Mouse (Mus musculus) adrenal gland, postnatal 10 days (tissue): ENCODE results near the gene Capn3. TPM values are rescaled to one million over a fixed set of nuclear protein-coding genes. Genes with fewer than 3 reads are reported as not detected.
A peak's percentile ranks its signal among the peaks of the same experiment; 100 is the strongest.

Experiments used
- DNase-seq: peaks from one replicate; pipeline ENCODE4 v3.0.0; 2021; ENCODE audit warnings: mixed read lengths
- long read RNA-seq, 2 experiments: library from polyadenylated mRNA; stranded (forward); transcript quantifications; one replicate each; pipeline ENCODE4 v2.0.0; 2021
- total RNA-seq, 2 experiments: library from RNA; stranded (reverse); gene quantifications; 2 replicates each; pipeline ENCODE4 v1.2.3; 2021

Capn3 gene
- total RNA-seq, result 1 to 10 TPM; 4.7 to 6.5 TPM
- long read RNA-seq, experiment 1, partial matches to known transcripts, result 0 of 5 reads
- long read RNA-seq, experiment 1, other reads (novel, unspliced or antisense), result 5 of 5 reads
- long read RNA-seq, experiment 2, partial matches to known transcripts, result 0 of 2 reads
- long read RNA-seq, experiment 2, other reads (novel, unspliced or antisense), result 2 of 2 reads

DNA sequence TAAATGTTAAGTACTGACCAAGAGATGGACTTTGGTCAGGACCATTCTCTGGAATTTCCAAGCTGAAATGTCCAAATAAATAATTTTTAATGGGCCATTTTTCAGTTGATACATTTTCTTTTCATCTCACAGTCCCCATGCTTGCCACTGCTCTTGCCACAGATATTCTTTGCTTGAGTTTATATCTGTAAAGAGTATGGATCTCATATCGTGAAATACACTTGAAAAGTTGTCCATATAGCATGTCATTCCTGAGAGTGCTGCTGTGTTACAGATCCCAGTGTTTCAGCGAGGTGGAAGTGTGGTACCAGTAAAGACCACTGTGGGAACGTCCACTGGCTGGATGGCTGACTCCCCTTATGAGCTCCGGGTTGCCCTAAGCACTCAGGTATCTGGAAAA is at the start of gene Capn3:
Gene Capn3 (plus strand): TSS at position 301 of the 400 bp plus-strand sequence.
- no peak for DNase-seq

DNA sequence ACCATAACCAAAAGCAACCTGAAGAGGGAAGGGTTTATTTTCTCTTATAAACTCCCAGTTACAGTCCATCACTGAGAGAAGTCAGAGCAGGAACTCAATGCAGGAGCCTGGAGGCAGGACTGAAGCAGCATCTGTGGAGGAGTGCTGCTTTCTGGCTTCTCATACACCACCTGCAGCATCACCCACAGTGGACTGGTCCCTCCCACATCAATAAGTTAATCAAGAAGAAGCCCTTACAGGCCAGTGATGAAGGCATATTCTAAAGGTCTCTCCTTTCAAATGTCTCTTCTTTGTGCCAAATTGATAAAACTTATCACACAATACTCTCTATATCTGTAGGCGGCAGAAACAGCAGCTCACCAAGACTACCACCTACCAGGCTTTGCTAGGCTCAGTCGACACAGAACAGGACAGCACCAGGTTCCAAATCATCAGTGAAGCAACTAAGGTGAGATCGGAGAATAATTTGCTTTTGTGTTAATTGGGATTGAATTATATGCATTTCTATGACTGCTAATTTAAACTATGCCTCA is 44.7 kb upstream of the Capn3 start:
- DNase-seq, result no peak

DNA sequence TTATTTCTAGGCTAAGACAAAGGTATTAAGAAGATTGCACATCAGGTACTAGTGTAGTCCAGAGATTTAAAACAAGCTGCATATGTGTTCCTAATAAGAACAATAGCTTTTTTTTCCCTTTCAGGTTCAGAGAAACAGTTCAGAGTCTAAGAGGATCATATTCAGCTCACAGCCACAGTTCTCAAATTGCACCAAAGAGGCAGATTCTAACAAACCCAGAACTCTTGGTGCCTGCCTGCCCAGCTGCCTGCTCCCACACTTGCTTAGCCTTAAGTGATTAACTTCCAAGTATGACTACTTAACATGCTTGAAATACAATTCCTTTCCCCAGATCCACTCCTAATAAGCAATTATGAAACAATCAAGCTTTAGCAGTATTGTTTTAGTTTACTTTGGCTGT is 41.7 kb upstream of the Capn3 start:
- DNase-seq, result no peak

DNA sequence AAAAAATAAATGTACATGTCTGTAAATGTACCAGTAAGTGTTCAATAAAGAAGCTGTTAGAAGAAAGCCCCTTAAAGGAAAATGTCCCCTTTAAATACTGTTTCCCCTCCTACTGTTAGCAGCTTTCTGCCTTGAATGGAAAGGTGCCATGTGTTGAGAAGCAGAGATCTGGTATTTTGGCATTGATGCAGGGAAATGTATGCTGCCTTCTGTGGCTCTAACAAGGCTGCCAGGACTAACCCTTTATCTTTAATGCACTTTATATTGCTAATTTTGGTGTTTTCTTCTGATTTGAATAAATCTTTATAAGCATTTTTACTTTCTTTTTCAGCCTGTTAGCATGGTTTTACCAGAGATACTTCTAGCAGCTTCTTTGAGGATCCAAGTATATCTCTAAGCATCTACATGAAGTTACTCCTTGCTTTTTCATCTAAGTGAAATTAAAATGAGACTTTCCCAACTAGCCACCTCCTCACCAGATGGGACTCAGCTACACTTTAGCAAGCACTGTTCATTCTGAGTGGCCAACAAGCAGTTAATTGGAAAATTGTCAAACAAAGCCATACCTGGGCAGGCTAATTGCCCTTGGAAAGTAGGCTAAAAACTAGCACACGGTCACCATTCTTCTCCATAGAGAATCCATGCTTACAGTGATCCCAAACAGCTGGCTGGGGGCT is 40.9 kb upstream of the Capn3 start:
- no peak for DNase-seq

DNA sequence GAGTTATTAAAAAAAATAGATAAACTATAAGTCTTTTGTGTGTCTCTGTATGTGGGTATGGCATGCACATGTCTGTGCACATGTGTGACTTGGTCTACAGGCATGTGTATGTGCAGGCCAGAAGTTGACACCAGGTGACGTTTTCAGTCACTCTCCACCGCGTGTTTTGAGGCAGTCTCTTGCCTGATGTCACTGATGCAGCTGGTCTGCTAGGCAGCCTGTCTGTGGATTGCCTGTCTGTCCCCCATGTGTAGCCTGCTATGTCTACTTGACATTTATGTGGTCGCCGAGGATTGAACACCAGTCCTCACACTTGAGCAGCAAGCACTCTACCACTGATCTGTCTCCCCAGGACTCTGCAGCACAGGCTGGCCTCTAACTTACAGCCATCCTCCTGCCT is 31.4 kb upstream of the Capn3 start:
- no peak for DNase-seq

DNA sequence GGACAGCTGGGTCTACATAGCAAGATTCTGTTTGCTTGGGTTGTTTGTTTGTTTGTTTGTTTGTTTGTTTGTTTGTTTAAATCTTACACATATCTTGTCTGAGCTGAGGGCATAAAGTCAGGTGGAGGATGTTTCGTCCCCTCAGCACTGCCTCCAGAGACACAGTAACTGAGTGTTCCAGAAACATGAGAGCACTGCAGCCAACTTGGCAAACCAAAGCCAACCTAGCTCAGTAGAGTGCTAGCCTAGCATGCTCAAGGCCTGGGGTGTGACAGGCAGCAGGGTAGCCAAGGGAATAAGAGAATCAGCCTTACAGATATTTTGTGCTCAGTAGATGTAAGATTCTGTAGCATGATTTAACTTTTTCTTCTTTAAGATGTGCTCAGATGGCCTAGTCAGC is 11.3 kb upstream of the Capn3 start:
- DNase-seq, result no peak

DNA sequence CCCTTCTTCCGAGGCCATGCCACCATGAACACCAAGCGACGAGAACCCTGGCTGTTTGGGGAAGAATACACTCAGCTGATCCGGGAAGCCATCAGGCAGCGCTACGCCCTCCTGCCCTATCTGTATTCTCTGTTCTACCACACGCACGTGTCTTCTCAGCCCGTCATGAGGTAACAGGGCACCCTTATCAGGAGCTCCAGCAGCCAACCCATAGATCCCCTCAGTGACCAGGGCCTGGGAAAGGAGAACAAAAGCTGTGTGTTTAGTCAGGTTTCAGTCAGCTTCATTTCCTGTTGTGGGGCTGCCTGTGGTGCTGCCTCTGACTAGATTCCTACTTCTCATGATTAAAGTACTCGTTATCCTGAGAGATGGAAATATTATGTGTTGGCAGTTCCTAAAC is 9.4 kb upstream of the Capn3 start:
- DNase-seq, result no peak

DNA sequence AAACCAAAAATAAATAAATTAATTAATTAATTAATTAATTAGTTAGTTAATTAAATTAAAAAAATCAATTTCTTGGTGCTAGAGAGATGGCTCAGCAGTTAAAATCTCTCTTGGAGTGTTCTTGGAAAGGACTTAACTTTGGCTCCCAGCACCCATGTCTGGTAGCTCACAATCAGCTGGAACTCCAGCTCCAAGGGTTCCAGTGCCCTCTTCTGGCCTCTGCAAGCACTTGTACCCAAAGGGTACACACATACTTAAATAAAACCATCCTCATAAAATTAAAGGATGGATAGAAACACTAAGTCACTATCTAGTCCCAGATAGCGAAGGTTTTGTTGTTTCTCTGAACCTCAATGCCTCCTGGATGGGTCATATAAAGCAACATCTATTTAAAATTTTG is 8.5 kb upstream of the Capn3 start:
- no peak for DNase-seq

DNA sequence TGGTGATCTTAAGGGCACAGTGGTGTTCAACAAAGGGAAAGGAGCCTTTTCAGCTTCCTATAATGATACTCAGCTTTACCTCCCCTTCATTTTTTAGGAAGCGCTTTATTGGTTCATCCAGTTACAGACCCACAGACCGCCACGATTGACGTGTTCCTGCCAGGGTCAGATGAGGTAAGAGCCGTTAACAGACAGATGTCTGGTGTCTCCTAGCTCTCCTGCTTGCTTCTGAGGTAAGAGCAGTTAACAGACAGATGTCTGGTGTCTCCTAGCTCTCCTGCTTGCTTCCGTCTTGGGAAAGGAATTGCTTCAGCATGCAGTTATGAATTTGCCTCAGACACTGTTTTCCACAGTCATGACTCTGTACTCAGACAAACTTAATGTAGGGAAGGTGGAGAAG is 5.1 kb upstream of the Capn3 start:
- DNase-seq, result no peak

DNA sequence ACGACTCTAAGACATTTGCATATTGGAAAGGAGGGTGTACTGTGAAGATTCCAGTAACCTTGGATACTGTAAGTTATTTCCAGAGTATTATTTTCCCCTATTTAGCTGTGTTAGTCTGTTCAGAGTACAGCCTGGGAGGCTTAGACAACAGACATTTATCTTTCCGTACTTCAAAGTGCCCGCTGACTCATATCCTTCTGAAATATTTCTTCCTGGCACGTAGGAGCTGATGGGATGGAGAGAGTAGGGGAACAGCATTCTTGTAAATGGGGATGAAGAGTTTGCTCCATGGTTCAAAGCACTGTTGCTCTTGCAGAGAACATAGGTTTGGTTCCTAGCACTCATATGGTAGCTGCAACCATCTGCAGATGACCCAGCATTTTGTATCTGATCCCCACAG is 3.2 kb upstream of the Capn3 start:
- DNase-seq, result peak; percentile 19

DNA sequence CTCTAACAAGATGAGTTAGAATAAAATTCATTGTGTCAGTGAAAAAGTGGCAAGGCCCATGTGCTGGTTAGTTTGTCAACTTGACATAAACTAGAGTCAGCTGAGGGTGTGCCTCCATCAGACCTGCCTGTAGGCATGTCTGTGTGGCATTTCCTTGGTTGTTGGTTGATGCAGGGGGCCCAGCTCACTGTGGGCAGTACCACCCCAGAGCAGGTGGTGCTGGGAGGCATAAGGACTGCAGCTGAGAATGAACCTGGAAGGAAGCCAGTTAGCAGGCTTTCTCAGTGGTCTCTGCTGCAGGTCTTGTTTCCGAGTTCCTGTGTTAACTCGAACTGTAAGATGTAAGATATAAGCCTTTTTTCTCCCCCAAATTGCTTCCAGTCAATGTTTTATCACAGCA is 832 bp upstream of the Capn3 start:
- no peak for DNase-seq

DNA sequence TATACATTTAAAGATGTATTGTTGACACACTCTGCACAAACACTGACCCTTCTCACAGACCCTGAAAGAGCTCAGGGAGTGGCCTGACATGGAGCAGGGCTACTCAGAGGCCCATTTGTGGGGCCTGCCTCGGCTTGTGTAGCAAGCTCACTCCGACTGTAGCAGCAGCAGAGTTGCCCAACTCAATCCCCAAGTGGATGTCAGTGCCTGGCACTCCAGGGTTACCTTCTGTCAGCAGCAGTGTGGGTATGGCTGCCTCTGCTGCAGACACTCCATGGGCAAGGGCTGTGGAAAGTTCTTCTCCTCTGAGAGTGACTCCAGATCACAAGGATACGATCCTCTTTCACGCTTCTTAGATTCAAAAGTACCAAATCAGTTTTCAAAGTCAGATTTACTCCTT is 4.4 kb downstream of the Capn3 start:
- peak; percentile 53 for DNase-seq

DNA sequence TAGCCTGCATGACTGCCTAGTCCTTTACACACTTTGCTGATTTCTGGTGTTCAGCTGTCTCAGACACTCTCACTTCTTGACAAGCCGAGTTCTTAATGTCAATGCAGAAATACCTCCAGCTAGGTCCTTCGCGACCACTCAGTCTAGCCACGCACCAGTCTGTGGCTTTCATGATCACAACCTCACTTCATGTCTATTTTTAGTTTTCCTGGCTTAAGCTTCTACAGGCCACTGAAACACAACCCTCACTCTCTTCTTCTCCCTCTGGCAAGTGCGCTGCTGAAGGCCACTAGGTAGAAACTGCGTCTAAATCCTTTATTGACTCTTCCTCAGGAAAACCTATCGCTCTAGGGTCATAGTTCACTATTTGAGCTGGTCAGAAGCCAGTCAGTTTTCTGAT is 7.5 kb downstream of the Capn3 start:
- no peak for DNase-seq

DNA sequence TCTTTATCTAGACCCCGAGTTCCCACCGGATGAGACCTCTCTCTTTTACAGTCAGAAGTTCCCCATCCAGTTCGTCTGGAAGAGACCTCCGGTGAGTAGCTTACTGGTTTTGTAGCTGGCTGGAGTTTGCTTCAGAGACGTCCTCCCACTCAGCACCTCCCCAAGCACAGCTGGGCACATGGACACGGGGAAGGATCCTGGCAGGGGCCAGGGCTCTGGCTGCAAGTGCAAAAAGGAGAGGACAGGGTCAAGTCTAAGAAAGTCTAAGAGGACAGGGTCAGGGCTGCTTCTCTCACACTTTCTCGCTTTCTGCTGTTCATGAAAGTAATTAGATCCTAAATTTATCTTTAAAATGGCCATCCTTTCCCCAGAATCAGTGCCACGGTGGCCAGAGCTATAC is 8.3 kb downstream of the Capn3 start:
- DNase-seq, result peak; percentile 22

DNA sequence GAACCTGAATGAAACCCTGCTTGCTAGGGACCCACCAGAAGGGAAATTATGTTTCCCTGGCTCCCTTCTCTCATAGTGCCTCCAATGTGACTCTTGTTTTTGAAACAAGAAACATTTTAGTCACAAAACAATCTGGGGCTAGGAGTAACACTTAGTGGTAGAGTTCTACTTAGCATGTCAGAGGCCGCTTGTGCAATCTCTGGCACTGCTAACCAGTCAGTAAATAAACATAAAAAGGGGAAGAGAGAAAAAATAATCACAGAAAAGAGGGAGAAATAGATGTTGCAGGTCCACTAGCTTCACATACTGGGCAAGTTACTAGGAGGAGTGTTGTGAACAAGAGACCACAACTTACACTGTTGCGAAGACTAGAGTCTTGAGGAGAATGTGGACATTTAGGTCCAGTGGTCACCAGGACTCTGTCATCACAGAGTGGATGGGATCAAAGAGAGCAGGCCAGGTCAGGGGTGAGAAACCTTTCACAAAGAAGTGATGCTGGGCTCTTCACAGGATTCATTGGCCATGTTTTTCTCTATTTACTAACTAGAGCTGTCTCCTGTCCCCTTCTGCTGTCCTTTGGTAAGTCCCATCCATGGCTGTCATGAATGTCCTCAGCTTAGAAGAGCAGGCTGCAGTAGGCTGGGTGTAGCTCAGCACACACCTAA is 9.0 kb downstream of the Capn3 start:
- DNase-seq, result no peak

DNA sequence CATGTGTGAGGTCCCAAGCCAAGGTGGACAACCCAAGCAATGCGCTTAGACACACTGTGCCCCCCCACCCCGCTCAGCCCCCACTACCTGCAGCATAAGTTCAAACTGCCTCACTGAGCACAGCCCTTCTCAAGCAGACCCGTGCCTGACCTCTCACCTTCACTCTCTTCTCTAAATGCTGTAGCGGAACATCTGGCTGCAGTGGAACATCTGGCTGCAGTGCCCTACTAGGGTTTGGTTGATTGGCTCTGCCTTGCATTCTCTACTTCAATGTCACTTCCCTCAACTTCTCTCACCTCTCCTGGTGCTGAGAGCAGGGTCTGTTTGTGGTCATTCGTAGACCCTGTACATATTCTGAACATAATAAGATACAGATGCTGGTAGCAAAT is 9.6 kb downstream of the Capn3 start:
- no peak for DNase-seq

DNA sequence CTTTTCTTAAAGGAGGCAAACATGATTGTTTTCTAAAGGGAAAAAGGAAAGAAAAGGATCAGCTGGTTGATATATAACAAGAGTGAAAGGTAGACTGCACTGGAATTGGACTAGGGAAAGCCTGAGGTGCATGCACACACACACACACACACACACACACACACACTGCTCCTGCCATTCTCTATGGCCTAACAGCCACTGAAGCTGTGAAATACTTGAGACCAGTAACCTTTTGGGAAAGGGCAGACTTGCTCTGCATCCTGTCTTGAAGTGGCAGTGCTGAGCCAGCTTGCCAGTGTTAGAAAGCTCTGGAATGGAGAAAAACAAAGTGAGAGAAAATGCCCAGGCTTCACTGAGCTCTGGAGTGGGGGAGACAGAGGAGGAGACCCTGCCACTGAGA is 12.2 kb downstream of the Capn3 start:
- no peak for DNase-seq

DNA sequence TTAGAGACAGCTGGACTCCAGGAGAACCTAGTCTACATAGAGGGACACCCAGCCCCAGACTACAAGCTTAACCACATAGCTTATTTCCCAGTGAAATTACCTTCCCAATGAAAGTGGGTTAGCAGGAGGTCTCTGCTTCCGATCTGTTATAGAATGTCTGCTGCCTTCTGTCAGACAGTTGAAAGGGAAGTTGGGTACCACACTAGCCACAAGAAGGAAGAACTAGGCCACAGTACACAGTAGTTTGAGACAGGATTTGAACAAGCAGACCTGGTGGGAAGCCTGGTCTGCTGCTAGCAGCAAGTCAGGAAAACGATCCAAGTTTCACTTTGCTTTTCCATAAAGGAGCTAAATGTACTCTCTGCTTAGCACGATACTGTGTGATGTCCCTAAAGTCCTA is 13.4 kb downstream of the Capn3 start:
- DNase-seq, result no peak

DNA sequence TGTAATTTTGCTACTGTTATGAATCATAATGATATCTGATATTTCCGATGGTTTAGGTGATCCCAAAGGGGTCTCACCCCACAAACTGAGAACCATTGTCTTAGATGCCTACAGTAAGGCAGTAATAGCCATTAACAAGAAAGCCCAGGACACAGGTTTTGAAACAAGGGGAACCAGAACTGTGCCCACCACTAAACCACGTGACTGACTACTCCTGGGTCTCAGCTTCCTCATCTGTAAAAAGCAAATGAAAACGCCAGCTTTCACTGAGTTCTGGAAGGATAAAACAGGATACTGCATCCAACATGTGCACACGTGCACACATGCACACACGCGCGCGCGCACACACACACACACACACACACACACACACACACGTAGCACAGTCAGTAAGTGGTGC is 13.9 kb downstream of the Capn3 start:
- no peak for DNase-seq

DNA sequence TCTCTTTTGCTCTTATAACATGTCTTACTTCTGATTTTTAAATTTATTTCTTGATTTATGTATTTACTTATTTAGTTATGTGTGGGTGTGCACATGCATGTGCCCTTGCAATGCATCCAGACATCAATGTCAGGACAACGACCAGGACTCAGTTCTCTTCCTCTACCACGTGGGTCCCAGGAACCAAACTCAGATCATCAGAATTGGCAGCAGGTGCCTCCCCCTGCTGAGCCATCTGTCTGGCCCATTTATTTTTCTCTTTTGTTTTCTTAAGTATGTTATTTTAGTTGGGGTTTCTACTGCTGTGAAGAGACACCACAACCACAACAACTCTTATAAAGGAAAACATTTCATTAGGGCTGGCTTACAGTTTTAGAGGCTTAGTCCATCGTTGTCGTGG is 15.0 kb downstream of the Capn3 start:
- no peak for DNase-seq

DNA sequence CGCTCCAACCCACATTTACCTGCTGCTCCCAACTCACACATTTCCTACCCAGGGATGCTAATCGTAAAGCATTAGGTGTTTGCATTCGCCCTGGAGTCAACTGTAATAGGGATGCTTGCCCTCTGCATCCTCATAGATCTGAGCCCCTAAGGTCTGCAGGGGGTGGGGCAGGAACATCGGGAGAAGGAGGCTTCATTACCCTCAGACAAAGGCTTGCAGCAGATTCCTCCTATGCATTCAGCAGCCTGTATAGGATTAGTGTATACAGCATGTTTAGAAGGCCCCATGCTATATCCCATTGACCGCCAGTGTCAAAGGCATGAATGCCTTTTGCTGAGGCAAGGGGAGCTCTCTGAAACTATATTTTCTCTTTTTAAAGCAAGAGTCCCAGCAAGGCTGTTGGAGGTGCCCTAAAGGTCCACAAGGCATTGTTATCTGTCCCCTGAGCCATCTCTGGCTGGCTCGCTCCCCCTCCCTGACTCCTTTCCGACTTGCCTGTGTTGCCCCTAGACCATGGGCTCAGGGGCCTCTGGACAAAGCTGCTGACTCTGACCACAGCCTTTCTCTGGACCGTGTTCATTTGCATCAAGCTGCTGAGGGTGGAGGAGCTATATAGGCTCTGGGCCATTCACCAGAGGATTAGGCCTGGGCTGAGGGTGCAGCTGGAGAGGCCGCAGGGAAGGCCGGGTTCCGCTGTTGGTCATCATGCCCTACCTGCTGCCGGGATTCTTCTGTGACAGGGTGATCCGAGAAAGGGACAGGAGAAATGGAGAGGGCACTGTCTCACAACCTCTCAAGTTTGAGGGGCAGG is 20.7 kb downstream of the Capn3 start:
- no peak for DNase-seq

DNA sequence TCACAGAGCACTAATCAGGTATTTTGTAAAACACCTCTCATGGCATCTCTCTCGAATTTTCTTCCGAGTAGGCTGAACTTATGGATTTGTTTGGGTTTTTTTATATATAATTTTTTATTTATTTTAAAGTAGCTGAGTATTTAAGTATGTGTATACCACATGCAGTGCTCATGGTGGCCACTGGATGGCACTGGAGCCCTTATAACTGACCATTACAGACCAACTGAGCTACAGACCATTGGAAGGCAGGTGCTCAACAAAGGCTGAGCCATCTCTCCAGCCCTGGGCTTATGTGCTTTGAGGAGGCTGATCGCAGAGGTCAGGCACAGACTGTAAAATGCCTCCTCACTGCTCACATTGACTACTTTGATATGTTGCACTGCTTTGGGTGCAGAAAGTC is 22.8 kb downstream of the Capn3 start:
- DNase-seq, result peak; percentile 85

DNA sequence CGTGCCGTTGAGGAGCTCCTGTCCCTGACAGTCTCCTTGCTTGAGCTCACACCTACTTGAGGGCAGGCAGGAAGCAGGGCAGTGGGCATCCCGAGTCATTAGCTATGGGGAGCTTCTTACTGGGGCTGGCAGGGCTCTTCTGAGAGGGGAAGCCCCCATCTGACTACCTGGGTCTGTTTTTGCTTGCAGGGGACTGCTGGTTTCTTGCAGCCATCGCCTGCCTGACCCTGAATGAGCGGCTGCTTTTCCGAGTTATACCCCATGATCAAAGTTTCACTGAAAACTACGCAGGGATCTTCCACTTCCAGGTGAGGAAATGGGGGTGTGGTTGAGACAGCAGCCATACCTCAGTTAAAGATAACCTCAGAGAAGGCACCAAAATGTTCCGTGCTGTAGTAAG is 26.1 kb downstream of the Capn3 start:
- DNase-seq, result no peak
